Mouse (Mus musculus): ENCODE data around the gene E2f8.

GRCm38 (mm10) chr7:48843541-48843940 lies 37.9 kb downstream of the E2f8 start:
- TF ChIP-seq ZNF384 (IDR thresholded peaks at IDR 0.05; ENCODE audit: low read depth, low read length), result no peak
- TF ChIP-seq MAFK (IDR thresholded peaks at IDR 0.05; ENCODE audit: insufficient read depth, low read depth, low read length), result no peak
- no peak for TF ChIP-seq ZC3H11A (IDR thresholded peaks at IDR 0.05; ENCODE audit: borderline replicate concordance, low read depth, low read length)
- no peak for TF ChIP-seq HCFC1 (IDR thresholded peaks at IDR 0.05; ENCODE audit: borderline replicate concordance, insufficient read depth, low read length)
- no peak for TF ChIP-seq CHD2 (IDR thresholded peaks at IDR 0.05; ENCODE audit: low read depth, low read length)
